Mouse (Mus musculus): ENCODE measurements around the gene Camta1.
"Not testable (repeated sequence)": the region's sequence is repeated elsewhere in the genome, so short reads cannot be mapped to it uniquely, and the experiment has no call there.

Camta1 gene

DNA sequence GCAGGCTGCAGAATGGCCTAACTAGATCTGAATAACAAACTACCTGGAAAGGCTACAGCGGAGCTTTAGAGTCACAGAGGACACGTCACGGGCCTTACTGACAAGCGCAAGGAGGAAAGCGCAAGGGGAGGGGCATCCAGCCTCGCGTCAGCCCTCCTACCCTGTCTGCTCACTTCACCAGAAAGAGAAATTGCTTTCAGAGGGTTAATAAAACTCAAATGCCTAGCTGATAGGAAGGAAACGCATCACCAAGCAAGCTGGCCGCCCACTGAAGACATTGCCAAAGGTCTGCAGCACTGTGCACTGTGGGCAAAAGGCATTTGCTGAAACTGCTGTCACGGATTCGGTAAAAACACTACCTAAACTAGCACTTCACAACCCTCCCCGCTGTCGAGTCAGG is 961.2 kb downstream of the Camta1 start:
- DNase-seq (ENCODE audit: low spot score in 2 of 2): no peak

DNA sequence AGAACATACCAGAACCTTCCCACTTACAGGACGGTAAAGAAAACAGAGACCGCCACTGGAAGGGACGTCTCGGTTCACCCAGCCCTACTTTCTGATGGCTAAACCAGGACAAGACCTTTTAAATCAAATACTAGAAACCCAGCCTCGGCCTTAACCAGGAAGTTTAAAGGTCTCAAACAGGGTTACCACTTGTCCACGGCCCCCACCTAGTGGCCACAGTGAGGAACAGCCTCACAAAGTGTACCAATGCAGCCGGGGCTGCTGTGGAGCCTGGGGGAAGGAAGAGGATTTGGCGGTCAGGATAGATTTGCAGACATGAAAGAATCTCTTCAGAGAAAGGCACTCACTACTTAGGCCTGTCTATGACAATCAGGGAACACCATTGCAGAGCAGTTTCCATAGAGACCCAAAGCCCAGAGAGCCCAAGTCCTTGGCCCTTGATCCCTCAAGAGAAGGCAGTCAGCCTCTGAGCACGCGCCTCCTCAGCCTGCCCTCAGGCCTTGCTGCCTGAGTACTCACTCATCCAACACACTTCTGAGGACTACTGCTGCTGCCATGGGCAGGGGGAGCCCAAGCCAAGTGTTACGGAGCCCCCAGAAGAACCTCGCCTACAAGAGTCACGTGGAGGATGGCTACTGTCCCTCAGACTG is 962.8 kb downstream of the Camta1 start:
- DNase-seq (ENCODE audit: low spot score in 2 of 2): peak in 1 of 2 experiments; percentile 33

DNA sequence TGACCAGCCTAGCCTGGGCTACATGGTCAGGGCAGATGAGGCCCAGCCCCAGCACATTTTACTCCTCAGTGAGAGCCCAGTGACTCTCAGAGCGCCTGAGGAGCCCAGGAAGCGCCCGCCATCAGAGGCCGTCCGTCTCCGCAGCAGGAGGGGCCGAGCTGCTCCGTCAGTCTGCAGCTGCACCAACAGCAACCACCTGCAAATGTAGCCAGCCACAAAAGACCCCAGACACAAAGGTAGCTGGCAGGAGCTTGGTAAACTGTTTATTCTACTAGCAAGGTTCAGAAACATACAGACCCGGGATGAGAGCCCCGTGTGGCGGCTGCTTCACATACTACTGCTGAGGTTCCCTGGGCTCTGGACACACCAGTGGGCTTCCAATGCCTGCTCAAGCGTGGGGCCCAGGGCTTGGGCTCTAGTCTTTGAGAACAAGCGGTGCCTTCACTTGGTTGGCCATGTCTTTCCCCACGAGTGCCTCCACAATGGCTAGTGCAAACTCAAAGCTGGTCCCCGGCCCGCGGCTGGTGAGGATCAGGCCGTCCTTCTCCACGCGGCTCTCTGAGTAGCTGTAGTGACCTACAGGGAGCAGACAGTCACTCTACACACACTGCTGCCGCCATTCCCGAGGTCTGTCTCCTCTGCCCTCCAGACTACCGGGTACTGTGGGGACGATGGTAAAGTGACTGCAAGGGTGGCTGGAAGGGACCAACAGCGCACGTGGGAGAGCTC is 964.6 kb downstream of the Camta1 start:
- DNase-seq (ENCODE audit: low spot score in 2 of 2): no peak

DNA sequence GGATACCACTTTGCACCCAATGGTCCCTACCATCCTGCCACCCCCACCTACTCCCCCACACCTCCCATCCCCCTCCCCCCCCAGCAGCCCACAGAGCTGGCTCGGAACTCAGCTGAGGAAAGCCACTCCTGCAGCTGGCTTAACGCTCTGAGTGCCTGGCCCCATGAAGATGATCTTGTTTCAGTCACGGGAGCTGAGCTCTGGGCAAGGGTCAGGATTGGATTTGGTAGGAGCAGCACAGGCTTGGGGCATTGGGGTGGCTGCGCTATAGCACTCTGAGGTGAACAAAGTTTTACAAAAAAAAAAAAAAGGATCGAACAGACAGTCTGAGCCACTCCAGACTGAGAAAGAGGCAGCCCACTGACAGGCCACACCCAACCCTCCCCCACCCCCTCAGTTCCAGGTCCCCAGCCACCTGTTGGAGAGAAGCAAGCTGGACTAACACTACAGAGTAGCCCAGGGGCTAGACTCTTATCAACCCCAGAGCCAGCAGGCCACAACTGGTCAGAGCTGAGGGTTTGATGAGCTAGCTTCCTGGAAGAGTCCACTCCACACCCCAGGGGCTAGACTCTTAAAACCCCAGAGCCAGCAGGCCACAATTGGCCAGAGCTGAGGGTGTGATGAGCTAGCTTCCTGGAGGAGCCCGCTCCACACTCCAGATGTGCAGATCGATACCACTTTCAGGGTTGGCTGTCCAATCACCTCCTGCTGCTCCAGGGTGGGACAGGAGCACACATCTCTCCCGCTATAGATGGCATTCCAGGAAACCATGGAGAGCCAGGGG is 966.8 kb downstream of the Camta1 start:
- no peak for DNase-seq (ENCODE audit: low spot score in 2 of 2)

DNA sequence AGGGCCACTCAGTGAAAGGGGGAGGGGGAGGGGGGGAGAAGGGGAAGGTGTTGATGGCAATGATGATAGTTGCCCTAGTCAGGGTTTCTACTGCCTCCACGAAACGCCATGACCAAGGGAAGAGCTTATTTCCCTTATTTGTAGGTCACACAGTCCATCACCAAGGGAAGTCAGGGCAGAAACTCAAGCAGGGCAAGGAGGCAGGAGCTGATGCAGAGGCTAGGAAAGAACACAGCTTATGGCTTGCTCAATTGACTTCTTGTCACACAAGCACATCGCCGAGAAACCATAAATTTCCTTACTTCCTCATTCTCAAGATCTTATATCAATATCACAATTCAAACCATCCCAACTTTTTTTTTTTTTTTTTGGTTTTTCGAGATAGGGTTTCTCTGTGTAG is 970.4 kb downstream of the Camta1 start:
- DNase-seq (ENCODE audit: low spot score in 2 of 2): no peak

DNA sequence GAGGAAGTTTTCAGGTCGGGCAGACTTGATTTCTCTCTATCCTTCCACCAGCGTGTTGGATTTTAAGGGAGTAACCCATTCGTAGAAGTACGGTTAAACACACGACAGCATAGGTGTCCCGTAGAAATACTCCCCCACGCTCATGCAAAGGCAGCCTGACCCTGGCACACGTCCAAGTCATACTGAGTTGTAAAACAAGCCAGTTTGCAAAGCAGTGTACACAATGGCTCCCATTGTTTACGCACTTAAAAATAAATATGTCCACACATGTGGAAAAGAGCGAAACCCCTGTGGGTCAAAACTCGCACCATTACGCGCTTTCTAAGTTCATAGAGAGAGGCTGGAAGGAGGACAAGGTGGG is 971.7 kb downstream of the Camta1 start:
- DNase-seq (ENCODE audit: low spot score in 2 of 2): no peak

DNA sequence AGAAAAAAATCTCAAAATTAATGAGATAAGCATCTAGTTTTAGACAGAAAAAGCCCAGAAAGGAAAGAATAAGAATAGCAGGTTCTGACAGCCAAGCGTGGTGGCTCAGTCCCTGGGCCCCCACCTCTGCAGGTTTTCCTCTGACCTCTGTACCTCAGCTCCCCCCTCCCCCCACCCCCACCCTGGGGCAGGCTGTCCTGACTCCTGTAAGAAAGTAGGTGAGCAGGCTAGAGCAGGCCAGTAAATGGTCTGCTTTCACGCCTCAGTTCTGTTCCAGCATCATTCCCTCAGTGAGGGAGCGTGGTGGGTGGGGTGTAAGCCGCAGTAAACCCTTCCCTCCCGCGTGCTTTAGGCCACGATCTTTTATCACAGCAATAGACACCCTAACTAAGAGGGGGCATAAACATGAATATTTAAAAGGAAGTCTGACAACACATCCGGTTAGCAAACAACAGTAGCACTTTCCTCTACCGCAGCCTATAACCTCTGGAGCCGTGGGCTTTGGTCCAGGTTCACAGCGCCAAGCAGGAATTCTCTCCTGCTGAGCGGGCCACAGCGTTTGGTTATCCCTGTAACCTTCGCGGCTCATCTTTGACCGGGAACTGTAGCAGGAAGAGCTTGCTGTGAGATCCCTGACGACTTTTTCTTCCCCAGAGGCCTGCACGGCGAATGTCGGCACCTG is 972.3 kb downstream of the Camta1 start:
- DNase-seq (ENCODE audit: low spot score in 2 of 2): no peak

DNA sequence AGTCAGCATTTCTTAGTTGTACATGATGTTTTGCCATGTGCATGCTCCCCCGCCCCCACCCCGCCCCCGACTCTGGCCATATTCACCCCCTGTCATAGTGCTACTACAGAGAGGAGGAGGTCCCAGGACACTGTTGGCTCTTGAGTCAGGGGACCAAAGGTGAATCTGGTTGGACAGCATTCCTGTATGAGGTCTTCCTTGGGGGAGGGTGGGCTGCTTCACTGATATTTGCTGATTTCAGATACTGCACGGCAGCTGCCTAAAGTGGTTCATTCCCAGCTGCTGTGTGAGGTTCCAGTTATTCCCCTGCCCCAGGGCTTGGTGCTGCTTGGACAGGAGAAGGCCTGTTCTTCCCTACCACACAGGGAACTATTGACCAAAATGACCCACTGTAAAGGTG is 973.2 kb downstream of the Camta1 start:
- DNase-seq (ENCODE audit: low spot score in 2 of 2): no peak

DNA sequence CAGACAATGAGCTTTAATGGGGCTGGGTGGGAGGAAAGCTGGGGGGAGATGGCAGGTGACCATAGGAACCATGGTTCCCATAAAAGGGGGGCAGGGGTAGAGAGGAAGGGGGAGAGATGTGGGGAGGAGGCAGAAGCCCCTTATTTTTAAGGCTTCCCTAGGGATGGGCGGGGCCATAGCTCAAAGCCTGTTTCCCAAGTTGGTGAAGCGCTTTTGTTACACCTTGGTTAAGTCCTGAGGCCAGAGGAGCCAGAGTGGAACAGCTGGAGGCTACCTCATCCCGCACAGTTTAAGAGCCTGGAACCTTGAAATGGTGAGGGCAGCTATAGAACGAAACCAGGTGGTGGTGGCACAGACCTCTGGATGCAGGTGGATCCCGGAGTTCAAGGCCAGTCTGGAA is 973.8 kb downstream of the Camta1 start:
- no peak for DNase-seq (ENCODE audit: low spot score in 2 of 2)

DNA sequence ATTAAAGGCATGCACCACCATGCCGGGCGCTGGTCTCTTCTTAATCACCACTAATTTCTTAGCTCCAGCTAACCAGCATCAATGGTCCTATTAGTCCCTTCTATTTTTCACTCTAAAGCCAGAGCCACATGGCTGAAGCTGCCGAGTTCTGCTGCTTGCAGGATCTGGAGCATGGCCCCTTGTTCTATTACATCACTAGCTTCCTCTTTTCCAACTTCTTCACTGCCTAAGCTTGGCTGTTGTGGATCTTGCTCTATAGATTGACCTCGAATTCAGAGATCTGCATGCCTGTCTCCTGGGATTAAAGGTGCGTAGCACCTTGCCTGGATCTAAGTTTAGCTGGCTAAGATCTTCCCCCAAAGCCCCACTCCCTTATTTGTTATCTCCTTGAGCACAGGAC is 979.0 kb downstream of the Camta1 start:
- no peak for DNase-seq (ENCODE audit: low spot score in 2 of 2)

DNA sequence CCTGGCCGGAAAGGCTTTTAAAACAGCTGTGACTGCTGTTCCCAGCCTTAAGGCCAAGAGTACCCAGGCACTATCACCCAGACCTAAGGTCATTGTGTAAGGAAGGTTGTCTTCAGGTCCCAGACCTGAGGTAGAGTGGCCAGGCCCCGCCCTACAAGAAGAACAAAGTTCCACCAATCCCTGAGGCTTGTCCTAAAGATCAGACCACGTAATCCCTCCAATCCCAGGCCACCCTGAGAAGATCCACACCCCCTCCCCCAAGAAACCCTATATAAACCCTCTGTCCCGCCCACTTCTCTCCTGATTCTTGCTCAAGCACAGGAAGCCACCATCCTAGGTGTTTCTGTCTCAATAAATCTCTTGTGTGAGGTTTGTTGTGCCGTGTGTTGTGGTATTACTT is 981.3 kb downstream of the Camta1 start:
- DNase-seq (ENCODE audit: low spot score in 2 of 2): no peak

DNA sequence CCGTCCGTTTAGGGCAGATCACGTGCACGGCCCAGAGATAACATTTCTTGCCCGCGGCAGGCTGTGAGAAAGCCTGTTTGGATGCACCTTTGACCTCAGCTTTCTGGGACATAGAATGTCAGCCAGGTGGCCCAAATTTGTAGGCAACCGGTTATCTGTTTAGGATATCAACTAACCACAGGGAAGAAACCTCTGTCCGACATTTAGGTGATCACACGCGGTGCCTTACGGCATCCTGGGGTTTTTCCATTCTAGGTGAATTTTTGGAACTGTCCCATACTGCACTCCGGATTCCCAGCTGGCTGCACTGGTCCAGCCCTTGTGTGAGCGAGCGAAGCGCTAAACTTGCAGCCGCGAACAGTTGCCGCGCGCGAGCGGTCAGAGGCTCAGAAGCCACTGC is 982.0 kb downstream of the Camta1 start:
- DNase-seq (ENCODE audit: low spot score in 2 of 2): no peak

DNA sequence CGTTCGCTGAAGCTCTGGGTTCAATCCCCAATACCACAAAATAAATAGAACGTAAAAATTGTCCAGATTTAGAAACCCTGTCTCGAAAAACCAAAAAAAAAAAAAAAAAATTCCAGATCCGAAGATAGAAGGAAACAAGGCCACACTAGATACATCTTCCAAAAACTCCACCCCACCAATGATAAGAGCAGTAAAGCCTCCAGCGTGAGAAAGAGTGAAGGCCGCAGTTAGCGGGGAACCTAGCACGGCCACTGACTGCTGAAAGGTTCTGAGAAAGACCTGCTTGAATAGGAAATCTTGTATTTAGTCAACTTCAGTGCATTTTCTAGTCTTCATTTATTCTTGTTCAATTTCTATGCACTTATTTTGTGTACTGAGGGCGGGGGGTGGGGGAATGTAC is 986.3 kb downstream of the Camta1 start:
- no peak for DNase-seq (ENCODE audit: low spot score in 2 of 2)

DNA sequence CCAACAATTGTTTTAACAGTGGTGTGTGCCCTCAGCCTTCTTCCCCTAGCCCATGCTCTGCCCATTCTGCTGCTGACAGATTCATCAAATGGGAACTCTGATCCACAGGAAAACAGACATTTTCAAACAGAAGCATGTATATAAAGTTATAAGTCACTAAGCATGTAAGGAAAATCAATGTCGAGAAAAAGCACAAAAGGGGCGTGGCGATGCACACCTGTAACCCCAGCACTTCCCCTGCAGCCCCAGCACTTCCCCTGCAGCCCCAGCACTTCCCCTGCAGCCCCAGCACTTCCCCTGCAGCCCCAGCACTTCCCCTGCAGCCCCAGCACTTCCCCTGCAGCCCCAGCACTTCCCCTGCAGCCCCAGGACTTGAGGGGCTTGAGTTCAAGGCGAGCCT is 987.3 kb downstream of the Camta1 start:
- not testable (repeated sequence) for DNase-seq (ENCODE audit: low spot score in 2 of 2)

DNA sequence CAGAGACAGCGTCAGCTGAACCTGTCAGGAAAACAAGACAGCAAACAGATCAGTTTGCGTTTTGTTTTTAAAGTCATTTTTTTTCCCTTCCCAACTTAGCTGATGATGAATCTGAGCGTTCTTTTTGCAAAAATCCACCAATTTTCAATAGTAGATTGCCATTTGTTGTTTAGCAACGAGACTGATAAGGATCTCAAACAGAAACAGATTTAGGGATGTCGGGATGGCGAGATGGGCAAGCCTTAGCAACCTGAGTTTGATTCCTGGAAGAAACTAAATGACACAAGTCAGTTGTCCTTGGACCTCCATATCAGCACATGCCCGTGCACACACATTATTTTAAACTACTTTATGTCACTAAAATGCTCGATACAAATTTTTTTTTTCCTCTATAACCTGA is 989.0 kb downstream of the Camta1 start:
- DNase-seq (ENCODE audit: low spot score in 2 of 2): no peak

DNA sequence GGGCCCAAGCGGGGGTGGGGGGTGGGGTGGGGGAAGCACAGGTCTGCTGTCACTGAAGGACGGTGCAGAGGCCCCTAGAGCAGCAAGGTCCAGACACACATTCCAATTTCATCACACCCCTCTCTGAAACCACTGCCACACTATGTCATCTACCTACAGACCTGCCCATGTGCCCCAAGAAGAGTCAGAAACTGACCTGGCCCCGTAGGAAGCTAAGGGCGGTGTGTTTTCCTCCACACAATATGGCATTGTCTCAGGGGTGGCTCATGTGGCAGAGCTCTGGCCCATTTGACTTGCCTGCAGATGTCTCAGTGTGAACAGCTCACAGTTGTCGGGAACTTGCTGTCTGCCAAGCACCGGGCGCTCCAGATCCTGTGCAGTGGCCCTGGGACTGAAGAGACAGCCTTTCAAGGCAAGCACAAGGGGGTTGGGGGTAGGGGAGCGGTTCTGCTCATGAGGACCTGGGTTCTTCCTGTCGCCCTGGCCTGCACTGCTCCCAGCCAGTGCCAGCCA is 989.5 kb downstream of the Camta1 start:
- DNase-seq (ENCODE audit: low spot score in 2 of 2): peak in 1 of 2 experiments; percentile 36

DNA sequence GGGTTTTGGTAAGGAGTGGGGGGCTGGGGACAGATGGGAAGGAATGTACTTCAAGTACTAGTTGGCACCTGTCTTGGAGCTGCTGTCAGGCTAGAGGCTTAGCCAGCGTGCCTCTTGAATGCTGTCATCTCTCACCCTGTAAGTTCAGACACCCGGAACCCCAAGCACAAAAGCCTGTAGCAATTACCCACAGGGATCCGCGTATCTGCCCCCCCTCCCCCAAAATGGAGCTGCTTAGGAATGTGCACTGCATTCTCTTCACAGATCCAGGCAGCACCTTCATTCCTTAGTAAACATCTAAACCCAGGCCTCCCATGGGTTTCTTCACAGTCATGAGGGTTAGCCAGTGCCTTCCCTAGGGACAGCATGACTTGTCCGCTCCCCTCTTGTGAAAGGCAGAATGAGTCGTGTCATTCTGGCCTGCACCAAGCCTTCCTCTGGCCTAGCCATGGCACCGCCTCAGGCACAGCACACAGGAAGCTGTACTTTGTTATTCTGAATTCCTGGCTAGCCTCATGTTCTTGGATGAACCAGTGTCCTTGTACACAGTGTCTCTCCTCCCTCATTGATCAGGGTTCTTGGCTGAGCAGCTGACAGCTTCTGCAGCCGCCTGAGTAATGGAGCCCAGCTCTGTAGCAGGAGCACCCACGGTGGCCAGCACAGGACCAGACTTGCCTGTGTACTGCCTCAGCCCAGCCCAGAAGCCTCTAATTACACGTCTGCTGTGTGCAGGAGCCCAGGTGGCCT is 990.1 kb downstream of the Camta1 start:
- no peak for DNase-seq (ENCODE audit: low spot score in 2 of 2)

DNA sequence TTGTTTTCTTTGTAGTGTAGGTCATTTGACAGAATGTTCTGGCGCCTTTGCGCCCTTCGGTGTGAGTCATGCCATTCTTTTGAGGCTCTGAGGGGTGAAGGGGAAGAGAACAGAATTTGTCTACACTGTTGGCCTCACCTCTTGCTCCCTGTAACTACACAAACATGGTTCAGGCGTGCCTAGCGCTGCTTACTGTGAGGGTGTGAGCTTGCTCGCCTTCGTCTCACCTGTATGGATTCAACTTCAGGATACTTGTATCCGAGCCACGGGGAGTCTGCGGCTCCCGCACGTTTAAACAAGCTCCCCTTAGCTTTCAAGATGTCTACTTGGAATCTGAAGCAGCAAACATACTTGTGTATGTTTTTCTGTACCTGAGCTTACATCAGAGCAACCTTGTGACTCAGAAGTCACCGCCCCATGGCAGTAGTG is 990.7 kb downstream of the Camta1 start:
- DNase-seq (ENCODE audit: low spot score in 2 of 2): no peak

DNA sequence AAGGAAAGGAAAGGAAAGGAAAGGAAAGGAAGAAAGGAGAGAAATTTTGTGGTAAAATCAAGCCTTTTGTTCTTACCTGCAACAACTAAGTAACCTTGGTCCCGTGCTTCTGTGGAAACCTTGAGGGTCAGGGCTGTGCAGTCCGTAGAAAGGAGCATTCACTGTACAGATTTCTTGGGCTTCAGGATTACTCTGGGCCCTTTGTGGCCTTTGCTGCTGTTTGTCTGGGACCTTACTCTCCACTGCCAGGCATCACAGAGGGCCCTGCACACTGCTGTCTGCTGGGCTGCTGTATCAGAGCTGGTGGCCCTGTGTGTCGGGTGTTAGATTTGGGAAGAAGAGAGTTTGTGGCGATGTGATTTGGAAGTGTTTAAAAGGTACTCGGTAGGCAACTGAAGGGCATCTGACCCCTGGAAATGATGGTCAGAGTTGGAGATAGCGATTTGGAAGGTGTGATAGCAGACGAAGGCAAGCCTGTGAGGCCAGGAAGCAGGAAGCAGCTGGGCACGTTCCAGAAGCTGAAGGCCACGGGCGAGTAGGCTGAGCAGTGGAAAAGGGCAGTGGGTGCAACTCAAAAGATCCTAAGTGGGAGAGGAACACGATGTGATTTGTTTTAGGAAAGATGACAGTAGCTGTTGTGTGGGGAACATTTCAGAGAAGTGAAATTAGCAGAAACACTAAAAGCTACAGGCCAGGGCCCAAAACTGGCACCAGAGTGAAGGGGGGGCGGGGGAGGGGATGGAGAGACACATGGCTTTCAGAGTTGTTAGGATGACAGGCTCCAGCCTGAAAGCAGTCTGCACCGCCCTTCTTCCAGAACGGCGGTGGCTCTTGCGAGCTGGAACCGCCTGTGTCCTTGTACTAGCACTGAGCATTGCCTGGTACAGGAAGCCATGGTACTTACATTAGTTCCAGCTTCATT is 992.1 kb downstream of the Camta1 start:
- DNase-seq (ENCODE audit: low spot score in 2 of 2): no peak

DNA sequence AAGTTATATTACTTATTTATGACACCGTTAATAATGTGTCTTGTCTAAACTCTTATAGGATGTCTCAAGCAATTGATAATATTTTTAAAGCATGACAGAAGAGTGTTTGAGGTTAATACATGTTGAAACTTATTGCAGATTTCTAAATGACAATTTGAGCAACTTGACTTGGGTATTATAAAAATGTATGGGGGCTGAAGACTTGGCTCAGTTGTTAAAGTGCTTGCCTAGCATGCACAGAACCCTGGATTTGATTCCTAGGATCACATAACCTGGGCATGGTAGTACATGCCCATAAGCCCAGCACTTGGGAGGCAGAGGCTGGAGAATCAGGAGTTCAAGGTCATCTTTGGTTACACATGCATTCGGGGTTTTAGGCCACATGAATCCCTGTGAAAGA is 992.8 kb downstream of the Camta1 start:
- DNase-seq (ENCODE audit: low spot score in 2 of 2): no peak

Data from frontal cortex, postnatal 14 days (tissue).